Mouse (Mus musculus): Measurements from ENCODE around the gene Parm1.

Parm1 gene

DNA sequence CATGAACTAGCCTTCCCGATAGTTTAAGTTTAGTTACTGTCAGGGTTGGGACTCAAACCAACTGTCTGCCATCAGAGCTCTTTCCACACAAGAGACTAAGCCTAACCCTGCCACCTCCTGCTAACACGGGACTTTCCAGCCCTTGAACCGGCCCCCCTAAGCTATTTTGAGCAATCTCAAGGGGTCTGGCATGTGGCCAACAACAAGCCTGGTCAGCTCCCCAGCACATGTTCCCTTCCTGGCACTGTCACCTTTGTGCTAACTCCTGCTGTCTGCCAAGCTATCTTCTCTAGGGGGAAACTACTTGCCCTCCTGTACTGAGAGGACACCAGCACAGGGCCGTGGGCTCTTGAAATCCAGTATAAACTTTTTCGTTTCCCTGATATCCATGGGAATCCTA lies 112.1 kb downstream of the Parm1 start:
- in situ Hi-C loops (cut with MboI; ENCODE audit: unreplicated experiment in 2 of 2), result no loop called here

GRCm38 (mm10) chr5:91651330-91651729 lies 133.9 kb downstream of the Parm1 start:
- in situ Hi-C loops (cut with MboI; ENCODE audit: unreplicated experiment in 2 of 2), result no loop called here

DNA sequence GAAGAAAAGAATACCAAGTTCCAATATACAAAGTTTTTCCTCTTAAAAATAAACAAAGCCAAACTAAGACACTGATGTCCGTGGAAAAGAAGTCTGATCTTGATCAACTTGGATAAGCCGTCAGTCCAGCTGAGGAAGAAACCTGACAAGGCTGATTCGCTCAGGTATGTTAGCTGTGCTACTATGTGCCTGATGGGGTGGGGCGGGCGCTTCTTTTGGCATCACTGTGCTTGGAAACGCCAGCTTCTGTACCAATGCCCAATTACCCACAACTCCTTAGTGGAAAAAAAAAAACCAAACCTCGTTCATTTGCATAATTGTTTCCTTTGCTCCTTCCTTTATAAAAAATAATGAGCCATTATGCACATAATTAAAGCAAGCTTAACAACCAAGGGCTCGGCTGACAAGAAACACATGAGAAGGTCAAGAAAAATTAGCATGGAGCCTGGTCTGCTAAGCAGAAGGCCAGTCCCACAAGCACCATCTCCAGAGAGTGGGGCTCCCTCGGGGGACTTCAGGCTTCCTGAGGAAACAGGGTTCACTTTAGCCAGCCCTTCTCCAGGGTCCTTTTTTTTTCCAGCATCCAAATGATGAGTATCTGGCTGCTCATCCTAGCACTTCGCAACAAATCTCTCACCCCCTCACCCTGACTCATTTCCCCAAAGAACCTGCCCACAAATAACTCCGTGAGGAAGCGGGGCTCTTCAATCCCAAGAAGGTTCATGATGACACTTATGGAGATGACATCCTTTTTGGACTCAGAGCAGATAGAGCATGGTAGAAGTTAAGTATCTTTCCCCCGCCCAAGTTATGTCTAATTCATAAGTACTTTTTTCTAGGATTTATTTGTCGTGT lies 135.9 kb downstream of the Parm1 start:
- in situ Hi-C loops (cut with MboI; ENCODE audit: unreplicated experiment in 2 of 2), result no loop called here

GRCm38 (mm10) chr5:91654331-91655048 lies 137.1 kb downstream of the Parm1 start:
- in situ Hi-C loops (cut with MboI; ENCODE audit: unreplicated experiment in 2 of 2), result no loop called here

GRCm38 (mm10) chr5:91655263-91655662 lies 137.8 kb downstream of the Parm1 start:
- in situ Hi-C loops (cut with MboI; ENCODE audit: unreplicated experiment in 2 of 2), result no loop called here

DNA sequence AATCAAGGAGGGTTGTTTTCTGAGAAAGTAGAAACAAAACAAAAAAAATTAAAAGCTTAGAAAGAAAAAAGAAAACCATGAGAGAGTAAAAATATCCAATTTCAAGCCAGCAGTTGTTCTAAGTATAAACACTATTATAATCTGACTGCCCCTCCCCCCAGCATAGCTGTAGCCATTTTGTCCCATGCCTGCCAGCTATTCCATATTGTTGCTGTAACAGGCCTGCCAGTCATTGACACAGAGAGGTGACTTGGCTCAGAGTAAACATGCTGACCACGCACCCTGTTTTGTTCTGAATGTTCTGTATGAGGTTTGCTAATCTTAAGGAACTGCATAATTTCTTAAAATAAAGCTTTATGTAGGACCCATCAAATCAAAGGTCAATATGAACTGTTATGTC lies 145.3 kb downstream of the Parm1 start:
- in situ Hi-C loops (cut with MboI; ENCODE audit: unreplicated experiment in 2 of 2), result no loop called here

- in situ Hi-C loops (cut with MboI; ENCODE audit: unreplicated experiment in 2 of 2), result no loop called here
Measured at GRCm38 (mm10) chr5:91667127-91667526, 149.7 kb downstream of the Parm1 start.

GRCm38 (mm10) chr5:91669235-91669634 lies 151.8 kb downstream of the Parm1 start:
- in situ Hi-C loops (cut with MboI; ENCODE audit: unreplicated experiment in 2 of 2), result no loop called here

All from v-Abl transformed pro-B cells (cell line).